Mouse (Mus musculus) forelimb bud, embryonic 11.5 days (tissue): ENCODE data around the gene Marc2.

Experiments
- DNase-seq: peaks from one replicate; pipeline ENCODE4 v3.0.0-alpha.2; 2012; ENCODE audit warnings: low read depth, low spot score

Gene Marc2

DNA sequence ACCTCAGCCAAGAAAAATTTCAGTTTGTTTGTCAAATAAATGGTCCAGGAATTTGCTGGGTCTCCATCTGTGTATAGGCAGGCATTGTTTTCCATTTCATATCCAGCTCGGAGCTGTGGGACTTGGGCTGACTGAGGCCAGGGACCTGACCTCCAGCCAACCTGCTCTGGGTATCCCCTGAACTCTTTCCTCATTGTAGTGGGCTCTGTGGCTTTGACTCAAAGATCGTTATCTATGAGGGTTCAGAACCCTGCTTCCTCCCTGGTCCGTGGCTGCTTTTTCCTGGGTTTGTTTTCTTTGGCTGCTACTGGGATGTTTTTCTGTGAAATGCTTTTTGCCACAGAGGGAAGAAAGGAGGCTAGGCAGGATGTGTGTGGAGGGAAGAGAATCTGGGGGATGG, 7.7 kb upstream of the Marc2 start:
- no peak for DNase-seq

- peak; percentile 51 for DNase-seq
Measured at GRCm38 (mm10) chr1:184853339-184853738, 7.1 kb upstream of the Marc2 start.

DNA sequence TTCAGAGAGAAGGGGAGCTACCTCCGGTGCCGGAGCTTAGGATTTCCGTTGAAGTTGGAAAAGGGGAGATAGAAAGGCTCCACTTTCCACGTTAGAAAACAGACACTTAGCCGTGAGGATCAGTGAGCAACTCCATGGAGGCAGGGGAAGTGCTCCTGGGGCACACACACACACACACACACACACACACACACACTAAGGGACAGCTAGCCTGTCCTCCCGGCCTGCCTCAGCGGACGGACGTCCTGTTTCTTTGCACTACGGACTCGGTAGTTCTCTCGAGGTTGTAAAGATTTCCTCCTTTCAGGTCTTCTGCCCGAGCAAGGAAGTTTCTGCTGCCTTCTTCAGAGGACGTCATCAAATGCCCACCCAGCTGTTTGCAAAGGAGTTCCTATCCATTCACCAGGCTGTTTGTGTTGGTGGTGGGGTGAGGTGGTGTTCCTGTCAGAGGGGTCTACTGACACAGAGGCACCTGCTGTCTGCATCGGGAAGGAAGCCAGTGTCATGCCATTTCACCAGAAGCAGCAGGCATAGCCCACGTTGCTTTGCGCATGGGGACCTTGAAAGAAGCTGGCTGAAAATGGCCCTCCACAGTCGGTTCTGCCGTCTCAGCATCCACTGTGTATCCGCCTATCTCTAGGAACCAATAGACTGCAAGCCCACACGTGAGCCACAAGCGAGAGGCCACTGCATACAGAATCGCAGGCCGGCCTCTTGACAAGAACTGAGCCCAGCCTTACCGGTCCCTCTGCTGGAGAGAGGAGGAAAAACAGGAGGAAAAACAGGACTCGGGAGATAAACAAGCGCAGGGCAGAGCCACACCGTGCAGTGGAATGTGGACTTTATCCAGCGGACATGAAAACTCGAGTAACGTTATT, 5.7 kb upstream of the Marc2 start:
- DNase-seq, result peak; percentile 77

GRCm38 (mm10) chr1:184851166-184851565, 4.9 kb upstream of the Marc2 start:
- DNase-seq, result no peak

- DNase-seq, result no peak
Measured at GRCm38 (mm10) chr1:184846973-184847372, 722 bp upstream of the Marc2 start.

DNA sequence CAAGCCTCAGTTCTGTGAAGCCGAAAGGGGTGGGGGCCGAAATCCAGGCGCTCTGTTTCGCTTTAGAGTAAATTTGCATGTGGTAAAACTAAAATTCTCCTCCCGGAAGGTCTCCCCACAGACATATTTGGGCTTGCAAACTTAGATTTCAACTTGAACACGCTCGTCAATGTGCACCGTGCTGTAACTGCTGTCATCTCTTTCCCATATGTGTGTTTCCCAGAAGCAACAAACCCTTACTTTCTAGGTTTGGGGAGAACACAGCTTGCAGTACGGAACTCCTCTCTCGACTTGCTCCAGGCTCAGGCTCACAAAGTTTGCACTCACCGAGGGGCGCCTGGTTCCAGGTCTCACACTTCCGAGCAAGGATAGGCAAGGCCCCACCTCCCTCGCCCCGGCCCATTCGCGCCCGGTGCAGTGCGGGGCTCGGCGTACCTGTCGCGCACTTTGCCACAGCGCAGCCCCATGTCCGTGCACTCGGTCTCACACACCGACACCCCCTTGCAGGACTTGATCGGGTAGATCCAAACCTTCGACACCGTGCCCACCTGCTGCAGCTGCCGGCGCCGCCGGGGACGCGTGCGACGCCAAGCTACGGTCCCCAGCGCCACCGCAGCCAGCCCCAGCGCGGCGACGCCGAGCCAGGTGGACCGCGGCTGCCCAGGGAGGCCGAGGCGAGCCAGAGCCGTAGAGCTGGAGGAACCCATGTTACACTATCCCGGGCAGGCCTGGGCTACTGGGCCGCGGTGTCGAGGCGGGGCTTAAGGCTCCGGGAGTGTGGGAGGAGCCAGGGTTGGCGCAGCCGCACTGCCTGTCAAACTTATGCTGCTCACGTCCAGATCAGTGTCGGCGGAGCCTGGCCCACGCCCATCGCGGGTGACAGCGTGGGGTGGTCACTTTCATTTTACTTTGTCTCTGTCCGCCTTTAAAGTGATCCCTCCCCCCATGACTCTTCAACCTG, 860 bp downstream of the Marc2 start:
- DNase-seq, result peak; percentile 78

- no peak for DNase-seq
Measured at GRCm38 (mm10) chr1:184844326-184845066, 1.8 kb downstream of the Marc2 start.

DNA sequence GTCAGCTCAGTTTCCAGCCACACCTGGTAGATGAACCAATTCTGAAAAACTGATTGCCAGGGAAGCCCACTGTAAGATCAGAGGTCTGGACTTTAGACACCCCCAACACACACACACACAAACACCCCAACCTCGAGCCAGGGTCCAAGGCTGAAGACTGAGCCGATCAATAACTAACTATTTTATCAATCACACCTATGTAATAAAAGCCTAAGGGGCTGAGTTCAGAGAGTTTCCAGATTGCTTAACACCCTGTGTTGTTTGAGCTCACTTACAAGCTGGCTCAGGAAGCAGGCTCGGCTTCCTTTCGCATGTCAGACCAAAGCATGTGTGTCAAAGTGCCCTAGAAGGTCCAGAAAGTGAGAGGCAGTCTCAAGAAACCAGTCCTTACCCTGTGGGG, 8.6 kb downstream of the Marc2 start:
- no peak for DNase-seq

GRCm38 (mm10) chr1:184836350-184836749, 9.9 kb downstream of the Marc2 start:
- DNase-seq, result no peak

- no peak for DNase-seq
Measured at GRCm38 (mm10) chr1:184833499-184833898, 12.8 kb downstream of the Marc2 start.

DNA sequence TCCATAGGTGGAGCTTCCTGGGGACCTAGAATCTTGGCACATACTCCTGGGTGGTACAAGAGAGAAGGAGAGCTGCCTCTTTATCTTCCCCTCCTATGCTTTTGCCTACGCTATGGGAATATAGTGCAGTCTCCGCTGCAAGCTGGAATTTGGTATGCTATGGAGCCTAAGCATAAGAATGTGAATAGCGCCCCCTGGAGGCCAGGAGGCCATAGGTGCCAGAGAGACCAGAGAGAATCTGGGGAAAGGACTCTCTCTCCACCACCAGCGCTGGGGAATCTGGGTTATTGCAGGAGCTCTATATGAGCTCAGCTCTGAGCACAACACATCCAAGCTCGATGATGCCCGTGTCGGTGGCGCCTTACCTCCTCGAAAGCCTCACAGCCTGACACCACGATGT, 14.0 kb downstream of the Marc2 start:
- no peak for DNase-seq

- DNase-seq, result no peak
Measured at GRCm38 (mm10) chr1:184829897-184830296, 16.4 kb downstream of the Marc2 start.

DNA sequence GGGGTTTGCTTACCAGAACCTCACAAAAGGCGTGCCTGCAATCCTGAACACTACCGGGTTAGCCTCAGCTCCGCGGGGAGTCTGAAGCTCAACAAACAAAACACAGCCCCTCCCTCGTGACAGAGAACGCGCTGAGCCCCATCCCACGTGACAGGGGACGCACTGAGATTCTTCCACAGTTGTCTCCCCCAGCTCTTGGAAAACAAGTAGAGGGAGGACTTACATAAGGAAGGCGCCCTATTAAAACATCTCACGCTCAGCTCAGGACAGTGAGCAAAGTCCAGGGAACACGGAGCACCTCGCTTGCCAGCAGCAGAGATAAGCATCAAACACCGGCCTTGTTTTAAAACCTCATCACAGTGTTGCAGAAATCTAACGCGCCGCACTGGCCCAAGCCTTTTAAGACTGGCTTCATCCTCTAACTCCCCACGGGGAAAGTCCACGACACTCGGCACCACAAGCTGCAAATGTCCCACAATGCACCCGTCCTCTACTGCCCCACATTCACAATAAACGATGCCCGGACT, 19.0 kb downstream of the Marc2 start:
- DNase-seq, result no peak

DNA sequence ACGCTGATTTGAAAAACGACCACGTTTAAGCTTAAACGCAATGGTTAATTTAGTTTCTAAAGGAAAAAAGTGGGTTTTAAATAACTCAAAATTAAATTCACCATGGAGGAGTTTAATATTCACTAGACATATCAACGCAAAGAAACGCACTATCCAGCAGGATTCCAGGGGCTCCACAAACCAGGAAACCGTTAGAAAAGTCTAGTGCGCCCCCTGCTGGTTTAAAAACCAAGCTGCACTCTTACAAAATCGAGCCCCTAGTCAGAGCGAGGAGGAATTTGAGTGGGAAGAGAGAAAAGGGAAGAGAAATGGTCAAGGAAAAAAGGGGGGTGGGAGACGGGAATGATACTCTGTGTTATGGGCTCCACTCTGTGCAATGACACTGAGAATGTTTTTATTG, 21.2 kb downstream of the Marc2 start:
- peak; percentile 55 for DNase-seq

GRCm38 (mm10) chr1:184824439-184824851, 21.8 kb downstream of the Marc2 start:
- peak; percentile 72 for DNase-seq

GRCm38 (mm10) chr1:184822678-184823077, 23.6 kb downstream of the Marc2 start:
- DNase-seq, result peak; percentile 38

- no peak for DNase-seq
Measured at GRCm38 (mm10) chr1:184817768-184818167, 28.5 kb downstream of the Marc2 start.

GRCm38 (mm10) chr1:184811716-184812250, 34.5 kb downstream of the Marc2 start:
- no peak for DNase-seq

DNA sequence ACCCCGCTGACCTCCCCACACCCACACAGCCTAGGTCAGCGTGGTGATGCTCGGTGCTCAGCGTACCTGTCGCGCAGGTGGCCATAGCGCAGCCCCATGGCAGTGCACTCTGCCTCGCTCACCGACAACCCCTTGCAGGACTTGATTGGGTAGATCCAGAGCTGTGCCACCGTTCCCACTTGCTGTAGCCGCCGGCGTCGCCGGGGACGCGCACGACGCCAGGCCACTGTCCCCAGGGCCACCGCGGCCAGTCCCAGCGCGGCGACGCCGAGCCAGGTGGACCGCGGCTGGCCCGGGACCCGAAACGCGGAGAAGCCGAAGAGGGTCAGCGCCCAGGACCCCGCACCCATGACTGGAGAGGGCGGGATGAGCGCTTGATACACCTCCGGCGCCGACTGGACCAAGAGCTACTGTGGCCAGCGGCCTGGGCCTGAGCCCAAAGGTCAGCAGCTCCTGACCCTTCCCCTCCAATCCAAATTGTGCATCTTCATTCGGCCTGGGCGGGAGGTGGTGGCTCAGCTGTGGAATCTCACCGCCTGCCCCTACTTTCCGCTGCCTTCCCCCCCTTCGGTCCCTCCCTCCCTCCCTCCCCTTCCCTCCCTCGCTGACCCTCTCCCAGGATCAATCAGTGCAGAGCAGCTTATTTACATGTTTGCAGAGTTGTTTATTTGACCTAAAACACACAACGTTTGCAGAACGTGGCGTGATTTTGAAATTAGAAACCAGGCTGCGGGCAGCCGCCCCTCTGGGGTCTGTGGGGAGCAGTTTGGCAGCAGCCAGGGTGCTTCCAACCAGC, 35.3 kb downstream of the Marc2 start, which contains the start of gene Marc1:
Gene Marc1, minus strand, starts transcription at position 534 of the 796 bp plus-strand sequence.
- DNase-seq, result no peak

DNA sequence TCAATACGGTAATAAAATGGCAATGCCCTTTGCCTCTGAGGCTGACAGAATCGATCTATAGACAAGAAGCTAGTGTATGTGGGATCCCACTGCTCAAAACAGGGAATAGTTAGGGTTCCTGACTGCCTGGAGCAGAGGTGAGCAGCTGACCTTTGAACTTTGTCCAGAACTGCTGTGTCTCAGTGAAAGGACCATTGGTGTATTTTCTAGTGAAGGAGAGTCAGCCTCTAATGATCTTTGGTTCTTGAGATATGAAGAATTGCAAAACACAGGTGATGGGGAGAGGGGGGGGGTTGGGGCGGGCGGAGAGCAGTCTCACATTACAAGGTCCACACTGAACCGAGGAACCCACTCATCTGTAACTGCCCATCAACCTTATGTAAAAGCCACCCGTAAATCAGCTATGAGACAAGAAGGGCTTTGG, 36.7 kb downstream of the Marc2 start:
- no peak for DNase-seq
